Mouse (Mus musculus): ENCODE results near the gene Mcm9.

DNA sequence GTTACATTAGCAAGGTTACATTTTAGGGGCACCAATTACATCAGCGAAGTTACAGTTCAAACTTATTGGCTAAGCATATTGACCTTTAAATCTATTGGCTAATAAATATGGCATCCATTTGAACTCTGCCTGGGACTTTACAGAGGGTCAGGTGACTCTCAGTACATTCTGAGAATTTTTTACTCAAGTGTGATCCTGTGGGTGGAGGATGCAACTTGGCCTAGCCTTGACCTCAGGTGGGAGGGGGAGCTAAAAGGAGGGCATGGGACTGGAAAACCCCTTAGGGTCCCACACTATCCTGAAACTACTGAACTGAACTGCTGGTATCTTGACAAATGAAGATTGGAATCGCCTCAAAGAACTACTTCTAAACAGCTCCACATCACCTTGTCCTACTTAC, 103.9 kb downstream of the Mcm9 start:
- no peak for TF ChIP-seq GATA1 (IDR thresholded peaks at IDR 0.05; ENCODE audit: low read length)
- TF ChIP-seq TAL1 (IDR thresholded peaks at IDR 0.05; ENCODE audit: low read length) = no peak
